Mouse (Mus musculus): Measurements from ENCODE around the gene Zscan4b. TPM values are rescaled to one million over a fixed set of nuclear protein-coding genes. Genes with fewer than 3 reads are reported as not detected.
"Not testable (repeated sequence)": the region's sequence is repeated elsewhere in the genome, so short reads cannot be mapped to it uniquely, and the experiment has no call there.

Gene Zscan4b
- total RNA-seq (2021): not detected
- long read RNA-seq, experiment 1: 0 reads
- long read RNA-seq, experiment 2: 0 reads

GRCm38 (mm10) chr7:10904950-10905349 is at the start of gene Zscan4b:
Gene Zscan4b, minus strand, starts transcription at chr7:10905050.
- DNase-seq (ENCODE audit: low spot score in 2 of 2): not testable (repeated sequence)

Other genes starting within 250 kb of the Zscan4b start
- gene Nlrp4b, start 217.3 kb downstream of the Zscan4b start, total RNA-seq (2021): not detected
- gene Vmn1r71, start 150.7 kb downstream of the Zscan4b start, total RNA-seq (2021): not detected
- gene Zscan4c, start 100.7 kb upstream of the Zscan4b start, total RNA-seq (2021): not detected
- gene Zscan4-ps1, start 164.6 kb upstream of the Zscan4b start, total RNA-seq (2021): not detected

All from adrenal gland, adult 18-20 months (tissue).